Mouse (Mus musculus): ENCODE results near the gene Akap6.

GRCm38 (mm10) chr12:53124696-53125095 is 425.5 kb downstream of the Akap6 start:
- TF ChIP-seq CTCF (IDR thresholded peaks at IDR 0.05; ENCODE audit: control insufficient read depth, insufficient read depth, insufficient replicate concordance, low read depth, low read length) (no peak), POLR2A (IDR thresholded peaks at IDR 0.05; ENCODE audit: control insufficient read depth, low read depth, low read length) (no peak)

All from testis, adult 2 months (tissue).